Mouse (Mus musculus) stomach, embryonic 14.5 days (tissue): Measurements from ENCODE around the gene Gm20521. TPM values are rescaled to one million over a fixed set of nuclear protein-coding genes. Genes with fewer than 3 reads are reported as not detected.
"Not testable (repeated sequence)": the region's sequence is repeated elsewhere in the genome, so short reads cannot be mapped to it uniquely, and the experiment has no call there.

ENCODE experiments used
- ATAC-seq: fragments of 200-750 bp; cut with Nextera tagmentation; 2 replicates; pipeline ENCODE4 v1.8.0; 2017; ENCODE audit warnings: low read depth, moderate TSS enrichment; ENCODE audit not compliant: insufficient number of reproducible peaks, insufficient read depth, low FRiP score
- H3K27ac ChIP-seq: fragments of 300-500 bp; sonication (generic); 2 replicates; pipeline ENCODE4 v1.5.1; 2014; ENCODE audit warnings: mild to moderate bottlenecking, low read length, moderate library complexity, mixed read lengths
- H3K27me3 ChIP-seq: fragments of 300-500 bp; sonication (generic); 2 replicates; pipeline ENCODE4 v1.6.1; 2014; ENCODE audit warnings: low read length, control low read depth, mixed read lengths; ENCODE audit not compliant: control insufficient read depth, insufficient read depth
- H3K36me3 ChIP-seq: fragments of 300-500 bp; sonication (generic); 2 replicates; pipeline ENCODE4 v1.6.1; 2014; ENCODE audit warnings: mild to moderate bottlenecking, control low read depth, low read length, moderate library complexity, mixed read lengths; ENCODE audit not compliant: control insufficient read depth, insufficient read depth
- H3K4me1 ChIP-seq: fragments of 300-500 bp; sonication (generic); 2 replicates; pipeline ENCODE4 v1.6.1; 2014; ENCODE audit warnings: low read length, control low read depth, mixed read lengths; ENCODE audit not compliant: control insufficient read depth, insufficient read depth
- H3K4me2 ChIP-seq: fragments of 300-500 bp; sonication (generic); replicated peaks from 2 replicates; pipeline ENCODE4 v1.6.1; 2014; ENCODE audit warnings: low read depth, low read length, control low read depth
- H3K4me3 ChIP-seq: fragments of 300-500 bp; sonication (generic); 2 replicates; pipeline ENCODE4 v1.5.1; 2014; ENCODE audit warnings: low read depth, low read length, control low read depth
- H3K9ac ChIP-seq: fragments of 300-500 bp; sonication (generic); replicated peaks from 2 replicates; pipeline ENCODE4 v1.6.1; 2014; ENCODE audit warnings: low read depth, mild to moderate bottlenecking, control low read depth, low read length, moderate library complexity, mixed read lengths
- H3K9me3 ChIP-seq: fragments of 300-500 bp; sonication (generic); 2 replicates; pipeline ENCODE4 v1.6.1; 2016; ENCODE audit warnings: low read depth, low read length, control low read depth; ENCODE audit not compliant: control insufficient read depth
- WGBS: fragments of 180-500 bp; shearing (Covaris S2); extraction: QIAGEN DNeasy Blood & Tissue Kit; methylation state at CpG from one replicate; pipeline ENCODE4 v1.1.7; 2014; 5-methylcytosine and 5-hydroxymethylcytosine counted together
- polyA plus RNA-seq: library from polyadenylated mRNA; unstranded; fragments of >200 nt; fragmentation: Nextera tagmentation; extraction: Ambion mirVana; gene quantifications from 2 replicates; pipeline ENCODE4 v1.2.1, GENCODE M21; 2014

Gene Gm20521
- polyA plus RNA-seq, 1 experiment from 2014 or later, result not detected

- no peaks in the 10 kb centered on the region for H3K36me3 ChIP-seq
- H3K4me3 ChIP-seq, result no peak overlapping the region
- no peaks in the 10 kb centered on the region for H3K9me3 ChIP-seq
- no peak overlapping the region for H3K4me2 ChIP-seq
- ATAC-seq, result no peak
- no peaks in the 10 kb centered on the region for H3K27me3 ChIP-seq
- no peak overlapping the region for H3K27ac ChIP-seq
- 60% methylated on average over 2 of the region's 2 CpGs for WGBS
- H3K4me1 ChIP-seq, result no peaks in the 10 kb centered on the region
- no peak overlapping the region for H3K9ac ChIP-seq
Observed at GRCm38 (mm10) chr14:54944939-54945338, 61.7 kb downstream of the Gm20521 start.

GRCm38 (mm10) chr14:54945975-54946704 lies 62.9 kb downstream of the Gm20521 start:
- Histone ChIP-seq H3K36me3 (no peaks in the 10 kb centered on the region), H3K27me3 (no peaks in the 10 kb centered on the region), H3K9ac (no peak overlapping the region), H3K4me2 (no peak overlapping the region), H3K9me3 (no peaks in the 10 kb centered on the region), H3K4me3 (no peak overlapping the region), H3K27ac (no peak overlapping the region), H3K4me1 (no peaks in the 10 kb centered on the region)
- no peak for ATAC-seq
- WGBS, result 78% methylated on average over 19 of the region's 19 CpGs

GRCm38 (mm10) chr14:54947008-54947407 lies 63.8 kb downstream of the Gm20521 start:
- not testable (repeated sequence) for H3K27me3 ChIP-seq, H3K27ac ChIP-seq, H3K4me2 ChIP-seq, H3K36me3 ChIP-seq, H3K4me1 ChIP-seq, H3K4me3 ChIP-seq, ATAC-seq, H3K9me3 ChIP-seq, H3K9ac ChIP-seq
- 81% methylated on average over 8 of the region's 11 CpGs for WGBS

Other genes starting within 250 kb of the Gm20521 start
- gene Gm17606, start 242.5 kb upstream of the Gm20521 start, polyA plus RNA-seq, result not detected in 2 replicates
- gene Cdh24, start 242.1 kb upstream of the Gm20521 start, polyA plus RNA-seq, result 4.5 and 5.1 TPM in 2 replicates
- gene 1700123O20Rik, start 197.2 kb upstream of the Gm20521 start, polyA plus RNA-seq, result 82.9 and 88.9 TPM in 2 replicates
- 145 and 147 TPM in 2 replicates for gene Acin1, start 196.5 kb upstream of the Gm20521 start, polyA plus RNA-seq
- 0.17 and 0.24 TPM in 2 replicates for gene Gm29776, start 184.6 kb upstream of the Gm20521 start, polyA plus RNA-seq
- 0.69 TPM in 1 of 2 replicates, not detected in the other for gene Cebpe, start 171.3 kb upstream of the Gm20521 start, polyA plus RNA-seq
- gene Slc7a8, start 101.5 kb upstream of the Gm20521 start, polyA plus RNA-seq, result 5.4 and 5.8 TPM in 2 replicates
- not detected in 2 replicates for gene Rnf212b, start 69.3 kb upstream of the Gm20521 start, polyA plus RNA-seq
- gene Homez, start 12.5 kb upstream of the Gm20521 start, polyA plus RNA-seq, result 7.9 and 9.2 TPM in 2 replicates
- gene Ppp1r3e, start 5.9 kb upstream of the Gm20521 start, polyA plus RNA-seq, result 2.8 and 2.9 TPM in 2 replicates
- 6.1 and 6.2 TPM in 2 replicates for gene Bcl2l2, start 64 bp upstream of the Gm20521 start, polyA plus RNA-seq
- 136 and 152 TPM in 2 replicates for gene Pabpn1, start 9.1 kb downstream of the Gm20521 start, polyA plus RNA-seq
- 44.9 and 51.3 TPM in 2 replicates for gene Slc22a17, start 29.7 kb downstream of the Gm20521 start, polyA plus RNA-seq
- gene Efs, start 42.7 kb downstream of the Gm20521 start, polyA plus RNA-seq, result 40.1 and 41.0 TPM in 2 replicates
- gene Il25, start 49.3 kb downstream of the Gm20521 start, polyA plus RNA-seq, result 0.32 TPM in 1 of 2 replicates, not detected in the other
- gene Cmtm5, start 52.8 kb downstream of the Gm20521 start, polyA plus RNA-seq, result 7.1 and 8.5 TPM in 2 replicates
- gene Myh6, start 83.5 kb downstream of the Gm20521 start, polyA plus RNA-seq, result 0.75 and 1.00 TPM in 2 replicates
- not detected in 2 replicates for gene Gm17428, start 93.5 kb downstream of the Gm20521 start, polyA plus RNA-seq
- 5.9 and 7.7 TPM in 2 replicates for gene Myh7, start 111.2 kb downstream of the Gm20521 start, polyA plus RNA-seq
- 66.4 and 75.7 TPM in 2 replicates for gene Ngdn, start 132.0 kb downstream of the Gm20521 start, polyA plus RNA-seq
- 6.0 and 6.6 TPM in 2 replicates for gene Zfhx2, start 208.9 kb downstream of the Gm20521 start, polyA plus RNA-seq
- gene Thtpa, start 211.3 kb downstream of the Gm20521 start, polyA plus RNA-seq, result 19.8 and 25.0 TPM in 2 replicates
- 28.7 and 30.8 TPM in 2 replicates for gene Ap1g2, start 223.2 kb downstream of the Gm20521 start, polyA plus RNA-seq
- gene Jph4, start 233.5 kb downstream of the Gm20521 start, polyA plus RNA-seq, result 2.6 and 2.7 TPM in 2 replicates